Mouse (Mus musculus) ES-Bruce4 (cell line): ENCODE data around the gene Zmynd10. TPM values are rescaled to one million over a fixed set of nuclear protein-coding genes. Genes with fewer than 3 reads are reported as not detected.

ENCODE experiments used
- H3K27ac ChIP-seq: 2 replicates; pipeline ENCODE4 v1.5.1; 2012; ENCODE audit warnings: low read length, inconsistent platforms; ENCODE audit not compliant: insufficient read depth
- H3K27me3 ChIP-seq: 2 replicates; pipeline ENCODE4 v1.6.1; 2012; ENCODE audit warnings: mild to moderate bottlenecking, low read length, inconsistent platforms; ENCODE audit not compliant: control insufficient read depth, poor library complexity, insufficient read depth, severe bottlenecking
- H3K36me3 ChIP-seq: 2 replicates; pipeline ENCODE4 v1.6.1; 2012; ENCODE audit warnings: inconsistent platforms, mild to moderate bottlenecking, low read length, moderate library complexity; ENCODE audit not compliant: control insufficient read depth, poor library complexity, insufficient read depth, severe bottlenecking
- H3K4me1 ChIP-seq: one replicate; pipeline ENCODE4 v1.8.1; 2011; ENCODE audit warnings: low read length; ENCODE audit not compliant: control insufficient read depth, insufficient read depth
- H3K4me3 ChIP-seq: 2 replicates; pipeline ENCODE4 v1.5.1; 2011; ENCODE audit warnings: low read depth, mild to moderate bottlenecking, low read length
- H3K9ac ChIP-seq: 2 replicates; pipeline ENCODE4 v1.6.1; 2012; ENCODE audit warnings: low read depth, mild to moderate bottlenecking, inconsistent platforms; ENCODE audit not compliant: poor library complexity, severe bottlenecking
- H3K9me3 ChIP-seq: replicated peaks from 2 replicates; pipeline ENCODE4 v1.6.1; 2012; ENCODE audit warnings: mild to moderate bottlenecking, low read length, inconsistent platforms; ENCODE audit not compliant: control insufficient read depth, poor library complexity, insufficient read depth, severe bottlenecking
- CTCF ChIP-seq: IDR thresholded peaks from one replicate; pipeline ENCODE4 v1.8.1; 2011; ENCODE audit warnings: low read depth, low read length
- EP300 ChIP-seq: IDR thresholded peaks from 2 replicates; pipeline ENCODE4 v1.6.1; 2011; ENCODE audit warnings: low read depth, low read length; ENCODE audit not compliant: insufficient read depth
- POLR2A ChIP-seq: IDR thresholded peaks from one replicate; pipeline ENCODE4 v1.8.1; 2011; ENCODE audit warnings: low read length; ENCODE audit not compliant: insufficient read depth
- polyA plus RNA-seq: library from polyadenylated mRNA; stranded (reverse); fragments of >200 nt; gene quantifications from 2 replicates; pipeline ENCODE4 v1.2.4, GENCODE M21; 2011; ENCODE audit warnings: low read depth; ENCODE audit not compliant: missing spikeins, insufficient read depth, insufficient read length

Gene Zmynd10
- polyA plus RNA-seq, 1 experiment = not detected

DNA sequence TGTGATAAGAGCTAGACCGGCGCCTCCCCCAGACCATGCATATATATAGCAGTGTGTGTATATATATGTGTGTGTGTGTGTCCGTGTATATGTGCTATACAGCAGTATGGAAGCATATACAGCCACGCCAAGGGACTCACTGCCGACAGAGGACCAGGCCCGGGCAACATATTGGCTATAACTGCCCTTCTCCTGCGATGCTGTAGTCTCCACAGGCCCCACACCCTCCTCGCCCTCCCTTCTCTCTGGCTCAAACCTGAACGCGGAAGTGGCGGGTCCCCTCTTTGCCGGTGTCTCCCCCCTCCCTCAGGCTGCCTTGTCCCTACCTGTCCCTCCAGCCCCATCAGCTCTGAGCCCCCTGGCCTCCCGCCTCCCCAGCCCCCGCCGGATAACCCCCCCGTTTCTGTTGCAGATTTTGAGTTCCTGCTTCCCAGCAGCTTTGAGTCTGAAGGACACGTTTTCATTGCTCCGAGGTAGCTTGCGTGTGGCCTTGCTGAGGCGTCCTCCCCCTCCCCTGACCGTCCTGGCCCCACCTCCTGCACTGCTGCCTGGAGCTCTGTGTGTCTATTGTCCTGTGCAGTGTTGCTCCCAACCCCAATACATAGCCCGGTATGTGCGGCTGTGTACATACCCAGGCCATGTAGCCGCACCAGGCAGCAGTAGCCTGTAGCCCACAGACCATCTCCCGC lies 25.2 kb upstream of the Zmynd10 start:
- TF ChIP-seq EP300 (peak; percentile 63; the same call in 1 of the 2 replicates), POLR2A (no peak)
- H3K4me3 ChIP-seq = peak overlapping the region; percentile 29
- no peaks in the 10 kb centered on the region for H3K27me3 ChIP-seq
- peak overlapping the region; percentile 49 for H3K9ac ChIP-seq
- peaks cover 8% of the 10 kb centered on the region for H3K4me1 ChIP-seq
- H3K9me3 ChIP-seq = no peaks in the 10 kb centered on the region
- no peaks in the 10 kb centered on the region for H3K36me3 ChIP-seq
- 0 out of 2 replicates have a peak overlapping the region, but pooled peaks have one; percentile 7 for H3K27ac ChIP-seq

DNA sequence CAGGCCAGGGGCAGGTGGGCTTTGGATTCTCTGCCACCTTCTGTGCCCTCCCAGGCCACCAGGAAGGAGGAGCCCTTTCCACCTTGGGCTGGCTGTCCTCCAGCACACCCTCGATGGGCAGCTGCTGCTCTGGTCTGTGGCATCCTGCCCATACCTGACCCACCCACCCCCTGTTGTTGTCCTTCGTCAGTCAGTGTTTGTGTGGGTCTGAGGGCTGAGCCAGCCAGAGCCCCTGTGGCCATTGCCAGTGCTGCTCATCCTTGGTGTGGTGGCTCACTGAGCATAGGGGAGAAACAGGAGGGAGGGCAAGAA lies 24.7 kb upstream of the Zmynd10 start:
- TF ChIP-seq POLR2A = no peak
- TF ChIP-seq EP300 = no peak
- TF ChIP-seq CTCF = no peak
- Histone ChIP-seq H3K36me3 (no peaks in the 10 kb centered on the region), H3K27me3 (no peaks in the 10 kb centered on the region), H3K4me3 (peak overlapping the region; percentile 29), H3K9me3 (no peaks in the 10 kb centered on the region), H3K9ac (peak overlapping the region; percentile 49), H3K27ac (no peak overlapping the region), H3K4me1 (peaks cover 8% of the 10 kb centered on the region)

DNA sequence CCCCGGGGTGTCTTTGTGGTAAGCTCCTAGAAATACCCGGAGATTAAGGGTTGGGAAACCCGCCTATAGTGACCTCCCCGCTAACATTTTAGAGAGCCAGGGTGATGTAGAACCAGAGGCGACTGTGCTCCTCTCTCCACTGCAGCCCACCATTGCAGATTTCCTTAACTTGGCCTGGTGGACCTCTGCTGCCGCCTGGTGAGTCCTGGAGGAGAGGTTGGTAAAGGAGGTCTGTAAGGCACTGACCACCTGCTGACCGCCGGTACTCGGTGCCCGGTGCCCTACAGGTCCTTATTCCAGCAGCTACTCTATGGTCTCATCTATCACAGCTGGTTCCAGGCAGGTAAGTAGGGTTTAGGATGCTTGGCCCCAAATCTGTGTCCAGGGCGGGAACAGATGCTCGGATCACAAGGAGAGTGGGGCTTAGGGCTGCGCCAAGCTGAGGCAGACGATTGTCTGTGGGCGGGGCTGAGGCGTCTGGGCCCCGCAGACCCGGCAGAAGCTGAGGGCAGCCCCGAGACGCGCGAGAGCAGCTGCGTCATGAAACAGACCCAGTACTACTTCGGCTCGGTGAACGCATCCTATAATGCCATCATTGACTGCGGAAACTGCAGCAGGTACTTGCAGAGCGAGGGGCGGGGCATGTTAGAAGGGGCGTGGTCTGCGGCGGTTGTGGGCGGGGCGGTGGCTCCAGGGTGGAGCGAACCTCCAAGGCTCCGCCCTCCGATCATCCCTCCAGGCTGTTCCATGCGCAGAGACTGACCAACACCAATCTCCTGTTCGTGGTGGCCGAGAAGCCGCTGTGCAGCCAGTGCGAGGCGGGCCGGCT lies 20.7 kb upstream of the Zmynd10 start:
- H3K9ac ChIP-seq = peak overlapping the region; percentile 33

DNA sequence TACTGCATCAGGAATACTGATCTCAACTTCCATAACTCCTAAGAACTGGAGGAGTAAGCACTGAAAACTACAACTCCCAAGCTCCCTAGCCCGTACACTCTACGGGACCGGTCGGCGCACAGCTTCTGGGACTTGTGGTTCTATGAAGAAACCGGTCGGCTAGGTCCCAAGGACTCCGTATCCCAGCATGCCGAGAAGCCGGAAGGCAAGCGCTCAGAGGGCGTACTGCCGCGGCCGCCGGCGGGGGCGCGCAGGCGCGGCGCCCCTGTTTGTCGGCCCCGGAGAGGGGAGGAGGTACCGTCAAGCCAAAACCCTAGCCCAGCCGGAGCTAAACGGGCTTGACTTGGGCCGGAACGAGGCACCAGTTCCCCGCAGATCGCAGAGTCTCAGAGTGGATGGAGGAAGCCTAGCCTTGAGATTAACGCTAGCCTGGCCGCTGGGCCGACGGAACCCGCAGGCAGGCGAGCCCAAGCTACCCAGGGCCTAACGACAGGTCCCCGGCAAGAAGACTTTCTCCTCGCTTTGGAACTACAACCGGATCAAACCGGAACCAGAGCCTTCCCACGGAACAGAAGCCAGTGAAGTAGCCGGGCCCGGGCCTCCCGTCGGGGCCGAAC lies 13.2 kb upstream of the Zmynd10 start, which contains the start of gene Tmem115:
Gene Tmem115, plus strand, starts transcription at position 155 of the 617 bp plus-strand sequence.
- Histone ChIP-seq H3K9me3 (no peaks in the 10 kb centered on the region), H3K36me3 (peaks cover 9% of the 10 kb centered on the region), H3K27ac (no peak within 1 kb of the TSS; the same call in 1 of the 2 replicates), H3K9ac (peak within 1 kb of the TSS; percentile 55), H3K4me3 (peak within 1 kb of the TSS; percentile 85), H3K27me3 (no peaks in the 10 kb centered on the region), H3K4me1 (no peaks in the 10 kb centered on the region)
- TF ChIP-seq EP300 (no peak), CTCF (no peak)

More for the DNA sequence above, 20.7 kb upstream of the Zmynd10 start:
- Histone ChIP-seq H3K4me1 (peaks cover 6% of the 10 kb centered on the region), H3K27me3 (no peaks in the 10 kb centered on the region), H3K4me3 (peak overlapping the region; percentile 83), H3K27ac (no peak overlapping the region), H3K9me3 (no peaks in the 10 kb centered on the region), H3K36me3 (no peaks in the 10 kb centered on the region)
- TF ChIP-seq EP300 = no peak
- TF ChIP-seq POLR2A = peak; percentile 50
- peak; percentile 16 for TF ChIP-seq CTCF

DNA sequence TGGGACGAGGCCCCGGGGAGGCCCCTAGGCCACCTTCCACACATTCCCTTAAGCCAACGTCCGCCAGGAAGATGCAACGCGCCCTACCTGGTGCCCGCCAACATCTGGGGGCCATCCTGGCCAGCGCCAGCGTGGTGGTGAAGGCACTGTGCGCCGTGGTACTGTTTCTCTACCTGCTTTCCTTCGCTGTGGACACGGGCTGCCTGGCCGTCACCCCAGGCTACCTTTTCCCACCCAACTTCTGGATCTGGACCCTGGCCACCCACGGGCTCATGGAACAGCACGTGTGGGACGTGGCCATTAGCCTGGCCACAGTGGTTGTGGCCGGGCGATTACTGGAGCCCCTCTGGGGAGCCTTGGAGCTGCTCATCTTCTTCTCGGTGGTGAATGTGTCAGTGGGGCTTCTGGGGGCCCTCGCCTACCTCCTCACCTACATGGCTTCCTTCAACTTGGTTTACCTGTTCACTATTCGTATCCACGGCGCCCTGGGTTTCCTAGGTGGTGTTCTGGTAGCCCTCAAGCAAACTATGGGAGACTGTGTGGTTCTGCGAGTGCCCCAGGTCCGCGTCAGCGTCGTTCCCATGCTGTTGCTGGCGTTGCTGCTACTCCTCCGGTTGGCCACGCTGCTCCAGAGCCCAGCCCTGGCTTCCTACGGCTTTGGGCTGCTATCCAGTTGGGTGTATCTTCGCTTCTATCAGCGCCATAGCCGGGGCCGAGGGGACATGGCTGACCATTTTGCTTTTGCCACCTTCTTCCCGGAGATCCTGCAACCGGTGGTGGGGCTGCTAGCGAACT lies 12.5 kb upstream of the Zmynd10 start:
- Histone ChIP-seq H3K36me3 (peaks cover 10% of the 10 kb centered on the region), H3K27ac (no peak overlapping the region), H3K9ac (peak overlapping the region; percentile 55), H3K27me3 (no peaks in the 10 kb centered on the region), H3K4me1 (no peaks in the 10 kb centered on the region), H3K9me3 (no peaks in the 10 kb centered on the region), H3K4me3 (peak overlapping the region; percentile 85)
- TF ChIP-seq EP300 = no peak
- no peak for TF ChIP-seq CTCF
- TF ChIP-seq POLR2A = no peak
